27 mouse cellular contexts compared by ENCODE assay signal in genomic region chr4:149965242-149965641, GRCm38 (mm10). TPM values are rescaled to one million over a fixed set of nuclear protein-coding genes. Genes with fewer than 3 reads are reported as not detected.
DNase-seq lines count a peak whose midpoint lies in the region; ATAC-seq lines count a peak whose summit lies in the region.
"Had no signal": no experiment of that assay in that cellular context is flagged by ENCODE, and none has a peak within 500 bp of the region (broad histone marks: within the 10 kb centered on the region; RNA-seq: fewer than 3 reads in every experiment).

No protein-coding gene starts in this region.

- WGBS in embryonic facial prominence, embryonic 12.5 days: 52% methylated on average over 6 of the region's 6 CpGs
- 46% methylated on average over 6 of the region's 6 CpGs for WGBS in intestine, embryonic 16.5 days
- WGBS in limb, embryonic 15.5 days: 45% methylated on average over 6 of the region's 6 CpGs
- WGBS in heart, embryonic 10.5 days: 77% methylated on average over 6 of the region's 6 CpGs

- H3K4me2 ChIP-seq in embryonic facial prominence, embryonic 12.5 days (replicated peaks): no peak overlapping the region
- H3K4me2 ChIP-seq in intestine, embryonic 16.5 days (ENCODE audit: low read depth, low read length): peak overlapping the region; percentile 32; the same call in 1 of the 2 replicates
- no peak overlapping the region for H3K4me2 ChIP-seq in limb, embryonic 15.5 days
- H3K4me2 ChIP-seq: forebrain, embryonic 12.5 days; heart, embryonic 15.5 days; hindbrain, embryonic 13.5 days; kidney, embryonic 15.5 days; liver, embryonic 15.5 days; lung, embryonic 15.5 days; midbrain, embryonic 12.5 days; neural tube, embryonic 12.5 days had no signal

- no peak for DNase-seq in adrenal gland, adult 8-10 months
- DNase-seq in heart, embryonic 10.5 days (ENCODE audit: low spot score): no peak
- DNase-seq in heart, postnatal 25 days (ENCODE audit: low spot score): no peak
- DNase-seq: adrenal gland, postnatal 25 days; cerebellum, adult 8-10 months; cerebellum, postnatal 25 days; gastrocnemius, postnatal 10 days; heart, postnatal 4 days; kidney, adult 18-20 months; kidney, postnatal 36 days; right cerebral cortex, adult 18-20 months; thymus, adult 2 months; thymus, postnatal 4 days had no signal

- no peaks in the 10 kb centered on the region for H3K27me3 ChIP-seq in embryonic facial prominence, embryonic 12.5 days
- no peaks in the 10 kb centered on the region for H3K27me3 ChIP-seq in intestine, embryonic 16.5 days (replicated peaks; ENCODE audit: control insufficient read depth, insufficient read depth, low read length)
- no peaks in the 10 kb centered on the region for H3K27me3 ChIP-seq in limb, embryonic 15.5 days
- peaks cover 42% of the 10 kb centered on the region; the same call in 1 of the 2 replicates for H3K27me3 ChIP-seq in heart, embryonic 10.5 days (ENCODE audit: insufficient read depth, poor library complexity, severe bottlenecking)
- H3K27me3 ChIP-seq: heart, embryonic 15.5 days; kidney, embryonic 15.5 days; lung, embryonic 15.5 days; neural tube, embryonic 12.5 days had no signal

- 0 out of 2 replicates have a peak overlapping the region, but pooled peaks have one; percentile 4 for H3K27ac ChIP-seq in brown adipose tissue, adult 24 weeks (replicated peaks; ENCODE audit: low read depth, low read length)
- H3K27ac ChIP-seq in embryonic facial prominence, embryonic 12.5 days: 0 out of 2 replicates have a peak overlapping the region, but pooled peaks have one; percentile 25
- H3K27ac ChIP-seq in intestine, embryonic 16.5 days (ENCODE audit: low read length): 0 out of 2 replicates have a peak overlapping the region, but pooled peaks have one; percentile 10
- H3K27ac ChIP-seq in limb, embryonic 15.5 days: peak overlapping the region; percentile 59
- no peak overlapping the region for H3K27ac ChIP-seq in heart, embryonic 10.5 days
- H3K27ac ChIP-seq: forebrain, embryonic 12.5 days; heart, embryonic 15.5 days; hindbrain, embryonic 13.5 days; kidney, embryonic 15.5 days; liver, embryonic 15.5 days; lung, embryonic 15.5 days; midbrain, embryonic 12.5 days; neural tube, embryonic 12.5 days had no signal

- no peak overlapping the region for H3K4me3 ChIP-seq in brown adipose tissue, adult 24 weeks (ENCODE audit: insufficient read depth, low read depth, low read length)
- no peak overlapping the region for H3K4me3 ChIP-seq in embryonic facial prominence, embryonic 12.5 days
- H3K4me3 ChIP-seq in intestine, embryonic 16.5 days (ENCODE audit: low read length): no peak overlapping the region
- no peak overlapping the region for H3K4me3 ChIP-seq in limb, embryonic 15.5 days
- no peak overlapping the region for H3K4me3 ChIP-seq in heart, embryonic 10.5 days
- H3K4me3 ChIP-seq: forebrain, embryonic 12.5 days; heart, embryonic 15.5 days; hindbrain, embryonic 13.5 days; kidney, embryonic 15.5 days; liver, embryonic 15.5 days; lung, embryonic 15.5 days; midbrain, embryonic 12.5 days; myocyte; neural tube, embryonic 12.5 days had no signal

- no peak for ATAC-seq in embryonic facial prominence, embryonic 12.5 days (ENCODE audit: insufficient number of reproducible peaks, insufficient read depth, low FRiP score, low TSS enrichment)
- peak; percentile 79 for ATAC-seq in intestine, embryonic 16.5 days
- no peak for ATAC-seq in limb, embryonic 15.5 days (ENCODE audit: insufficient number of reproducible peaks, low FRiP score, low TSS enrichment, low read depth)
- ATAC-seq: CD4-positive, CD25-positive, alpha-beta regulatory T cell, adult 4 months had no signal

- intact Hi-C loops in heart, postnatal 25 days (cut with DNase I): no loop called here

- H3K36me3 ChIP-seq in embryonic facial prominence, embryonic 12.5 days: no peaks in the 10 kb centered on the region
- H3K36me3 ChIP-seq in intestine, embryonic 16.5 days (ENCODE audit: control insufficient read depth, insufficient read depth, low read length): no peaks in the 10 kb centered on the region
- no peaks in the 10 kb centered on the region for H3K36me3 ChIP-seq in limb, embryonic 15.5 days
- no peaks in the 10 kb centered on the region for H3K36me3 ChIP-seq in heart, embryonic 10.5 days
- H3K36me3 ChIP-seq: forebrain, embryonic 12.5 days; heart, embryonic 15.5 days; hindbrain, embryonic 13.5 days; kidney, embryonic 15.5 days; liver, embryonic 15.5 days; lung, embryonic 15.5 days; midbrain, embryonic 12.5 days; neural tube, embryonic 12.5 days had no signal

- peaks cover 18% of the 10 kb centered on the region for H3K4me1 ChIP-seq in brown adipose tissue, adult 24 weeks (ENCODE audit: control insufficient read depth, insufficient read depth, insufficient read length, low read length)
- peaks cover 27% of the 10 kb centered on the region for H3K4me1 ChIP-seq in embryonic facial prominence, embryonic 12.5 days
- H3K4me1 ChIP-seq in intestine, embryonic 16.5 days (ENCODE audit: control insufficient read depth, insufficient read depth, low read length): peaks cover 19% of the 10 kb centered on the region
- H3K4me1 ChIP-seq in limb, embryonic 15.5 days: peaks cover 36% of the 10 kb centered on the region
- H3K4me1 ChIP-seq in heart, embryonic 10.5 days: peaks cover 22% of the 10 kb centered on the region; the same call in 1 of the 2 replicates
- H3K4me1 ChIP-seq: forebrain, embryonic 12.5 days; hindbrain, embryonic 13.5 days; midbrain, embryonic 12.5 days; neural tube, embryonic 12.5 days had no signal

- no peak overlapping the region for H3K9ac ChIP-seq in embryonic facial prominence, embryonic 12.5 days
- peak overlapping the region; percentile 53; the same call in 1 of the 2 replicates for H3K9ac ChIP-seq in intestine, embryonic 16.5 days (ENCODE audit: low read depth, low read length)
- no peak overlapping the region for H3K9ac ChIP-seq in limb, embryonic 15.5 days
- H3K9ac ChIP-seq: forebrain, embryonic 12.5 days; heart, embryonic 15.5 days; hindbrain, embryonic 13.5 days; kidney, embryonic 15.5 days; liver, embryonic 15.5 days; lung, embryonic 15.5 days; midbrain, embryonic 12.5 days; neural tube, embryonic 12.5 days had no signal

- H3K9me3 ChIP-seq in embryonic facial prominence, embryonic 12.5 days: no peaks in the 10 kb centered on the region
- H3K9me3 ChIP-seq in intestine, embryonic 16.5 days (ENCODE audit: control insufficient read depth, low read length): no peaks in the 10 kb centered on the region
- H3K9me3 ChIP-seq in limb, embryonic 15.5 days: no peaks in the 10 kb centered on the region
- H3K9me3 ChIP-seq in heart, embryonic 10.5 days: no peaks in the 10 kb centered on the region
- H3K9me3 ChIP-seq: forebrain, embryonic 12.5 days; heart, embryonic 15.5 days; hindbrain, embryonic 13.5 days; kidney, embryonic 15.5 days; liver, embryonic 15.5 days; lung, embryonic 15.5 days; midbrain, embryonic 12.5 days; neural tube, embryonic 12.5 days had no signal

RNA-seq across cellular contexts. Expression of gene Spsb1, which starts 10.4 kb away (rescaled TPM):
- 24.3 and 32.5 TPM in 2 replicates for polyA plus RNA-seq in brown adipose tissue, adult 24 weeks (2012; ENCODE audit: insufficient read depth, insufficient read length, missing spikeins)
- 21.0 and 22.6 TPM in 2 replicates for polyA plus RNA-seq in embryonic facial prominence, embryonic 12.5 days (2016; fragmentation: Nextera tagmentation; extraction: Ambion mirVana)
- 17.0 and 20.6 TPM in 2 replicates for polyA plus RNA-seq in intestine, embryonic 16.5 days (2015; fragmentation: Nextera tagmentation; extraction: Ambion mirVana)
- polyA plus RNA-seq in limb, embryonic 15.5 days (2015; fragmentation: Nextera tagmentation; extraction: Ambion mirVana): 24.6 and 27.1 TPM in 2 replicates
- 10 to 100 TPM; 17.0 to 29.8 (median 23.9) TPM for total RNA-seq in adrenal gland, adult 8-10 months (2022)
- 3.9 and 9.2 TPM in 2 replicates for polyA plus RNA-seq in heart, embryonic 10.5 days (2016; fragmentation: Nextera tagmentation; extraction: Ambion mirVana)
- 10 to 100 TPM; 32.6 to 36.7 TPM for total RNA-seq in heart, postnatal 25 days (2021)

RNA-seq across cellular contexts. Expression of gene H6pd, which starts 43.6 kb away (rescaled TPM):
- 66.4 and 85.8 TPM in 2 replicates for polyA plus RNA-seq in brown adipose tissue, adult 24 weeks (2012; ENCODE audit: insufficient read depth, insufficient read length, missing spikeins)
- 7.4 and 8.4 TPM in 2 replicates for polyA plus RNA-seq in embryonic facial prominence, embryonic 12.5 days (2016; fragmentation: Nextera tagmentation; extraction: Ambion mirVana)
- polyA plus RNA-seq in intestine, embryonic 16.5 days (2015; fragmentation: Nextera tagmentation; extraction: Ambion mirVana): 31.6 and 41.6 TPM in 2 replicates
- 13.1 and 13.4 TPM in 2 replicates for polyA plus RNA-seq in limb, embryonic 15.5 days (2015; fragmentation: Nextera tagmentation; extraction: Ambion mirVana)
- 100 to 1,000 TPM; 122 to 173 (median 155) TPM for total RNA-seq in adrenal gland, adult 8-10 months (2022)
- polyA plus RNA-seq in heart, embryonic 10.5 days (2016; fragmentation: Nextera tagmentation; extraction: Ambion mirVana): 5.8 and 9.0 TPM in 2 replicates
- 10 to 100 TPM; 39.8 to 45.4 TPM for total RNA-seq in heart, postnatal 25 days (2021)
